Mouse (Mus musculus) embryo, embryonic 9.5 days (tissue): ENCODE results near the gene Akr1b3.
"Not testable (repeated sequence)": the region's sequence is repeated elsewhere in the genome, so short reads cannot be mapped to it uniquely, and the experiment has no call there.

ENCODE experiments used
- DNase-seq: peaks from one replicate; pipeline ENCODE4 v3.0.0-alpha.2; 2017; ENCODE audit errors: extremely low spot score

The Akr1b3 gene

DNA sequence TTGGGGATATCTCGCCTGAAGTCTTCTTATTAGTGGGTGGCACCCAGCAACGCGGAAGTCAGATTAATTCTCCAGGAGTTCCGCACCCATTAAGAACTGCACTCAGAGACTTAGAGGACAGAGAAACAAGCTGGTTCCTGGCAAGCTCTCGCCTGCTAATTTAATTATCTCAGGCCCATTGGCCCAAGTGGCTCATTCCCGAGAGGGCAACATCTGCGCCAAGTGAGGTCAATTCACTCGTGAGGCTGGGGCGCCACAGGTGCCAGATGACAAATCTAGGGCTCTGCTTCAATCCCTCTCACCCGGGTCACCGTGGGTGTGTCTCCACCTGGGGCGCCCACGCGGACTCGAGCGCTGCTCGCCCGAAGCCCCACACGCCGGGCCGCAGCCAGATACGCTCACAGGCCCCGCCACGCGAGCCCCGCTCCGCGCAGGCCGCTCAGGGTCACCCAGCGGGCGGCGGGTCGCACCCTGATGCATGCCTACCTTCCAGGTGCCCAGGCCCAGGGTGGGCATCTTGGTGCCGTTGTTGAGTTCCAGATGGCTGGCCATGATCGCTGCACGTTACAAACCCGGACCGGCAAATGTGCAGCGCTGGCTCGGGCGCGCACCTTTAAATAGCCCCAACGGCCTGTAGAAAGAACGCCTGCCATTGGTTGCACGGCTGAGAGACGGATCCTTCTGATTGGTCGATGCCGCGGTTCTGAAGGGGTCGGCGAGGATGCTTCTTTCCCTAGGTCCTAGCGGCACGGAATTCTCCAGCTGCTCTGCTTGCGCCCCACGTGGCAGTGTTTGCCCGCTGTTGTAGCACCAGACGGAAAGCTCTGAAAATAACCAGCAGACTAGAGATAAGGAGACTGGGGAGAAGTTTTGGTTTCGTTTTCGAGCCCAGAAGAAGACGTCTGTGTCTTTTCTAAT is at the start of gene Akr1b3:
Akr1b3 (minus strand) TSS at position 625 of the 918 bp plus-strand sequence.
- DNase-seq: peak; percentile 88

DNA sequence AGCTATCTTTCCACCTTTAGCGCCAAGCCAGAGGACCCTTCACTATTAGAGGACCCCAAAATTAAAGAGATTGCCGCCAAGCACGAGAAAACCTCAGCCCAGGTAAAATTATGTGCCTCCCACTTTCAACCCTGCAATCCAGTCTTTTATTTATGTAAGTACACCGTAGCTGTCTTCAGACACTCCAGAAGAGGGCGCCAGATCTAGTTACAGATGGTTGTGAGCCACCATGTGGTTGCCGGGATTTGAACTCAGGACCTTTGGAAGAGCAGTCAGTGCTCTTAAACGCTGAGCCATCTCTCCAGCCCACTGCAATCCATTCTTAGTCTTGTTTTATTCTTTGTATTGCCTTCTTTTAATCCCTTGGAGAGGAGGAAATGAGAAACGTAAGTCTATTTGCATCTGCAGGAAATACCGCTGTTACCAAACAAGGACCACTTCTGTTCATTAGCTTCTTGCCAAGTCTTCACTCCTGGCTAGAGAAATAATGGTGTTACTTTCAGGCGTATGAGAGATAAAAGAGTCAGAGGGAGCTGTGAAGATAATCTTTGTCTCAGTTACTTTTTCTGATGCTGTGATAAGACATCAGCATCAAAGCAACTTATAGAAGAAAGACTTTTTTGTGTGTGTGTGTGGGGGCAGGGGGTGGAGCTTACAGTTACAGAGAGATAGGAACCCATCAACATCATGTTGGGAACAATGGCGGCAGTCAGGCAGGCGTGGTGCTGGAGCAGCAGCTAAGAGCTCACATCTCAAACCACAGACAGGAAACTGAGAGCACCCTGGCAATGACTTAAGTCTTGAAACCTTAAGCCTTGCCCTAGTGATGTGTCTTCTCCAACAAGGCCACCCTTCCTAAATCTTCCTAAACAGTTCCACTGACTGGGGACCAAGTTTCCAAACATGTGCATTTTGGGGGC is 47.2 kb upstream of the Akr1b3 start:
- DNase-seq: no peak

DNA sequence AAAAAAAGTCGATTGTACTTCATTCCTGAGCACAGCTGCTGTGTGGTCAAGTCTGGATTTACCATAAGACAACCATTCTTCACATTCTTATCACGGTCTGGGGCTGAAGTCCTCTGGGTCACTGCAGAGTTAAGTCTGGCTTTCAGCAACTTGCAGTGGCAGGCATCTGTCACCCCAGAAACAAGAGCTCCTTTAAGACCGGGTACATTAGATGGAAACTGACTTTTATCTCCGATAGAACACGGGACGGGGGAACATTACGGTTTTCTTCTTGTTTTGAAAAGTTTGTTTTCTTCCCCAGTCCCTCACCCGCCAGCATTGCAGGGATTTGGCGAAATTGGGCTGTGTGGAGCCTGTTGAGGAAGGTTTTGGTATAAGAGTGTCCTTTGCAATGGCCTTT is 38.6 kb upstream of the Akr1b3 start:
- no peak for DNase-seq

DNA sequence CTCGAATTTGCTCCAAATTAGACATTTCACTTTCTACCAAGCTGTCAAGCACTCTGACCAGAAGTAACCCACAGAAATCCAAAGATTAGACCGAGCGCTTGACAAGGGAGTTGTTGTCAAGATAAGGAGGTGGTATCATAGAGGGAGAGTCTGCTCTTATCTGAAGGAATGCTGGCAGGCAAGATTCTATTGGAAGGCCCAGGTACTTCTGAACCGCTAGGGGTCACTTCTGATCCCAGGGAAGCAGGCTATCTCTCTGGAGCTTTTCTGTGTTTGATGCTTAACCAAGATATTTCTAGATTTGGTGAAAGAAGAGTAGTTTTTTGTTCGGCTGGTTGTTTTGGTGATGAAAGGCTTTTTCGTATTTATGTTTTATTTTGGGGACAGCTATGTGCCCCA is 38.1 kb upstream of the Akr1b3 start:
- no peak for DNase-seq

DNA sequence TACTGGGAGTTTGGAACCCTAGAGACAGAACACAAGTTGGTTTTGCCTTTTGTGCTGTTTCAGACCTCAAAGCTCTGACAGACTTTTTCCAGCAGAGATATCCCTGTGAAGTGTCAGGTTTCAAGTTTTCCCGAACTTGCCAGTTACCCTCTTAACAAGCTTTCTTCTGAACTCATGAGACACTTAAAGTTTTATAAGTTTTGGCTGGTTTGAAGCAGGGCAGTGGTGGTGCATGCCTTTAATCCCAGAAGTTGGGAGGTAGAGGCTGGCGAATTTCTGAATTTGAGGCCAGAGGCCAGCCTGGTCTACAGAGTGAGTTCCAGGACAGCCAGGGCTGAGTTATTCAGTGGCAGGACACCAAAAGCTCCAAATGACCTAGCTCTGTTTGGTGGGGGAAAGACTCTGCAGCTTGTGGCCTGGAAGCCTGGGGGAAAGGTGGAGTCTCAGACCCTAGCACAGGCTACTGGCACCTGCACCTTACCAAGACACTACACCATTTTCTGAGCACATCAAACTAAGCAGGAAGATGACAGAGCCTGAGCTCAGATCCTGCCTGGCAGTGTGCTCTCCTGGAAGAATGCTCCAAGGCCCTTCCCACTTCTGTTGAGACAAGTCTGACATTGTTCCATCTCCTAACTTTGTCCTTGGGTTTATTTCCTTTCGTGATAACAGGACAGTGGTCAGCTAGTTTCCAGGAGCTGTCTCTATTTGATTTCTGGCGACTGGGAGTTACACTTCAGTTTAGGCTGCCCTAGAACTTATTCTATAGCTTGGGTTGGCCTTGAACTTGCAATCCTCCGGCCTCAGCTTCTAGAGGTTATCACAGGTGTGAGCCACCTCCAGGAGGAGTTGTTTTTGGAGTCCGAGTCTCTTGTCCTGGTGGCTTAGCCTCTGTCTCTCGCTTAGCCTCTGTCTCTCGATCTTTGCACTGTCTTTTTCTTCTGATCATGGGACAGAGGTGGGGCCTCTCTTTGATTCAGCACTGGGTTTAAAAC is 37.4 kb upstream of the Akr1b3 start:
- DNase-seq: no peak

DNA sequence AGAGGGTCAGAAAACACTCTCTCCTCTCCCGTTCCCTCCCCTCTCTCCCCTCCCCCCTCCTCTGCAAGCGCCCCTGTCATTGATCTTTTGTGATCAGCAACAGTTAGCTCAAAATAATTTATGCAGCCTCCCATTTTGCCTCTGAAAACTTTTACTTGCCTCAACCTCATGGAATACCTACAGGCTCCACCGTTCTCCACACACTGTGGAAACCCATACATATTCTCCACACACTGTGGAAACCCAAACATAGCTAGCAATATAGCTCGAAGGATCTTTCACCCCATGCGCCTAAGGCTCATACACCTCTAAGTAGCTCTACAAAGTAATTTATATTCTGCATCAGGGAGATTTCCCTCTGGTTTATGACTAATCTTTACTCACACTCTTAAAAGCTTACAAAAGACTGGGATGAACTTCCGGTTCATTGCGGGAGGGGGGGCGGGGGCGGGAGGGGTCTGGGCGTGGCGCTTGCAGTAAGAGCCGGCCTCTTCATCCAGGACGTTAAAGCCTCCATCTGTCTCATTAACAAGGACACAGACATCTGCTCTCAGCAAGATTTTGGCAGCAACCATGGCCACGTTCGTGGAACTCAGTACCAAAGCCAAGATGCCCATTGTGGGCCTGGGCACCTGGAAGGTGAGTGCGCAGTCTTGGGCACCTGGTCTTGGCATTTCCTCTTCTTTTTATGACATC is 36.5 kb upstream of the Akr1b3 start, which contains the start of gene Akr1b8:
Akr1b8 (plus strand) TSS at position 462 of the 696 bp plus-strand sequence.
- DNase-seq: peak; percentile 50

DNA sequence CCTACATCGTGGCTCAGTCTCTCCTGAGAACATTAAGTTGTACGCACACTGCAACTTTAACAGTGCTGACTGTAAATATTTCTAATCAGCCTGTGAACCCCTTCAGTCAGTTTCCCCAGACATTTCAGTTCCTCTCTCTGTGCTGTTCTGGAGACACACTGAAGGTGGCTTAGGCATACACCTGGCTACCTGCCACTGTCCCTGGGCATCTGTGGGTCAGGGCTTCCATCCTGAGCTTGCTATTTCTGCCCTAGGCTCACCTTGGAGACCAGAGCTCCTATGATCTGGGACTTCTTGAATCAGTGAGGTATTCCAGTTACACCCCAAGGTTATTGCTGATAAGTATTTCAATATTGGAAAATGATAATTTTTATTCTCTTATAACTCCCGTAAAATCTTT is 35.1 kb upstream of the Akr1b3 start:
- no peak for DNase-seq

DNA sequence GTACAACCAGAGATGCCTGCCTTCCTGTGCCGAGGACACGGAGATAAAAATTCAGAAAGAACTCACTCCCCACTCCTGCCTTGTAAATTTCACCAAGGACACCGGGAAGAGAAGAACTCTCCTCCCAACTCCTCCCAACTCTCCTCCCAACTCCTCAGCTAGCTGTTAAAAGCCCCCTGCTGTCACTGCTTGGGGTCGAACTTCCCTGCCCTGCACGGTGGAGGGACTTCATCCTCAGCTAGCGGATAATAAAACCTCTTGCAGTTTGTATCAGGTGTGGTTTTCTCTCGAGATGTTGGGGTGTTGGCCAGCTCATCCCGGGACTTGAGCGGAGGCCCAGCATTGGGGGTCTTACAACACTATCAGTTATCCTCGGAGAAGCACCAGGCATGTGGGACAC is 34.2 kb upstream of the Akr1b3 start:
- DNase-seq: not testable (repeated sequence)

DNA sequence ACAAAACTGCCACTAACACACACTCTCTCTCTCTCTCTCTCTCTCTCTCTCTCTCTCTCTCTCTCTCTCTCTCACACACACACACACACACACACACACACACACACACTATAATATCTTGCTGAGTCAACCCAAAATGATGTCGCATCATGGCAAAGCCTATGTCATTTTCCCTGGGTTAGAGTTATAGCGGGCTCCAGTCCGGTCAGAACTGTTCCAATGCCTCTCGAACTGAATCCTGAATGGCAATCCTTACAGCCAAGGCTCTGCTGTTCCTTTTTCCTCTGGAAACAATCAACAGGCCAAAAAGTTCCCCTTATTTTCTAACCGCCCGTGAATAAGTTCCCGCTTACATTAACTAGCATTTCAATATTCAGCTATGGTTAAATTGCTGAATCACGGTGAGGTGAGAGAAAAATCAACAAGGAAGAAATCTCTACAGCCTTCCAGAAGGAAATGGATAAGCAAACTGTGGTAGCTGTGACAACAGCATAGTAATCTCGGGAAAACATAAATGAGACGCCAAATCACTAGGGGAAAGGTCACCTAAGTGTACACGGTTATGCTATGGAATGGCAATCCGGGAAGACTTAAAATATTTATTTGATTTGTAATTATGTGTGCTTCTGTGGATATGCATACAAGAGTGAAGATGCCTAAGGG is 32.9 kb upstream of the Akr1b3 start:
- DNase-seq: no peak

DNA sequence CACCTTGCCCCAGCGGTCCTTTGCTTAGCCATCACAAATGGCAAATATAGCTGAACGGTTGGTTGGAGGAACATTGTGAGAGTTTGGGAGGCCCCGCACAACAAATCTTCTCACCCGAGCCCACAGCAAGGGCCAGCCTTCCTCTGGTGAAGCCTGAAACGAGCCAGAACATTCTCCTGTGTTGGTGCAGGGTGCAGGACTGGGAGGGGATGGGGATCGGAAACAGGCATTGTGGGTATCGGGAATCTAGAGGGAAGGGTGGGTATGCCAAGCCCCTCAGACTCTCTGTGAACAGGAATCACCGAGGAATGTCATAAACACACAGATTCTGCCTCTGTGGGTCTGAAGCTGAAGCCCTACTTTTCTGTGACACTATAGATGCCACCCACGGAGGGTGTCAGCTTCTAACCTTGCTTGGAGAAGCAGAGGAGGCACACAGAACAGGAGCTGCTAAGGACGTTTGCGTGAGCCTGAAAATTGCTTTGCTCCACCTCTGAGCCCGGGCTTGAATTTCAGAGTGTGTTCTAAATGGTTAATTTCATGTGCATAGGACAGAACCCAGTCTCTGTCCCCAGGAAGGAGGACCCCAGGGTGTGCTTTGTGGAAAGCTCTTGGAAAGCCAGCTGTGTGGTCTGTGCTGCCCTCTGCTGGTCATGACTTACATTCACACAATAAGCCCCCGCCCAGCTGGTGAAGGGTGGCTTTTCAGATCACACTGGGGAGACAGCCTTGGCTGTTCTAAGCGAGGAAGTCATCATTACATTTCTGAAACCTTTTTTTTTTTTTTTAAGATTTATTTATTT is 29.0 kb upstream of the Akr1b3 start:
- peak; percentile 73 for DNase-seq

DNA sequence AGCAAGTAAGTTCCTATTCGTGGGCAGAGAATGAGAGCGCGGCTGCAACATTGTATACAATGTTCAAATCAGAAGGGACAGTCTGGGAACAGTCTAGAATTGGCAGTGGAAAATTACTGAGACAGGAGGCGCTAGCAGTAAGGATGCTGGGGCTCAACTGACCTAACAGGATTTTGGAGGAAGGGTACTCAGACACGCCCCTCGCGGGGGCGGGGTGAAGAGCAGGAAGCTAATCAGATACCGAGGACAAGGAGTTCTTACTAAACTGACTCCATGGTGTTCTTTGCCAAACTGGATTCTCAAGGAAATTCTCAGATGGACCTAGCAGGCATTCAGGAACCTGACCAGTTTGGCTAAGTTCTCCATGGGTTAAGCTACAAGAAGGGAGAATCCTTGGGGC is 27.7 kb upstream of the Akr1b3 start:
- peak; percentile 56 for DNase-seq

DNA sequence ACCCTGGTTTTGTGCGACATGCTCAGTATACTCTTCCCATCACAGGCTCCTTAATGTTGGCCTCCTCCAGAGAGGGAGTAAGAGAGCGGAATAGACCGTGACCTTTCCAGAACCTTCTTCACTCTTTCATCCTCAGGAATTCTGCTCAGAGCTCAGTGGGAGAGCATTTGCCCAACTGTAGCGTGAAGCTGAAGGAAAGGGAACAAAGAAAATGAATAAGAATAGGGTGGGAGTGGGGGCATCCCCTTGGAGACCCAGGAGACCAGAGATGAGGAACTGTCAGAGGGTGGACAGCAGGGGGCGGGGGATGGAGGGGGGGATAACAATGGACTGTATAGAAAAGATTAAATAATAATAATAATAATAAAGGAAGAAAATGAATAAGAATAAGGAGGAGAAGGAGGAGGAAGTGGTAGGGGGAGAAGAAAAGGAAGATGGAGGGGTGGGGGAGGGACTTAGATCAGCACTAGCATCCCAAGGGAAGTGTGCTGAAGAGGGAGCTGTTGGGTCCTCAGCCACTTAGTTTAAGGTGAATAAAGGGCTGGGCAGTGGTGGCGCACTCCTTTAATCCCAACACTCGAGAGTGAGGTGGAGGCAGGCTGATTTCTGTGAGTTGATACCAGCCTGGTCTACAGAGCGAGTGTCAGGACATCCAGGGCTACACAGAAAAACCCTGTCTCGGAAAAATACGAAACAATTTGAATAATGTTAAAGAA is 27.0 kb upstream of the Akr1b3 start:
- DNase-seq: no peak

DNA sequence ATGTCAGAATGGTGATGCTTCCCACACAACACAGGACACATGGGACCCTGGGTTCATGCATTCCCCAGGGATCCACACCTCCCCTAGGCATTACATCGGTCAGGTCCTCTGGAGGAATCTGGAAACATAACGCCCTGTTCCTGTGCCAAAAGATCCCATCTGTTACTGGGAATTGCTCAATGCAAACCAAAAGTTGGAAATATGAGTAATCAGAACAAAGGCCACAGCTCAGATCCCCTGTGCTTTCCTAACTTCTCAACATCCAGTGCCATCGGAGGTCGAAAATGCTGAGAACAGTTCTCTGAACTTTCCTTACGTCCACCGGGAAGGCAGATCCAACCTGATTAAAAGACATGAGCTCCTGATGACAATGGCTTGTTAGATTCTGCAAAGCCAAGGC is 26.1 kb upstream of the Akr1b3 start:
- DNase-seq: no peak

DNA sequence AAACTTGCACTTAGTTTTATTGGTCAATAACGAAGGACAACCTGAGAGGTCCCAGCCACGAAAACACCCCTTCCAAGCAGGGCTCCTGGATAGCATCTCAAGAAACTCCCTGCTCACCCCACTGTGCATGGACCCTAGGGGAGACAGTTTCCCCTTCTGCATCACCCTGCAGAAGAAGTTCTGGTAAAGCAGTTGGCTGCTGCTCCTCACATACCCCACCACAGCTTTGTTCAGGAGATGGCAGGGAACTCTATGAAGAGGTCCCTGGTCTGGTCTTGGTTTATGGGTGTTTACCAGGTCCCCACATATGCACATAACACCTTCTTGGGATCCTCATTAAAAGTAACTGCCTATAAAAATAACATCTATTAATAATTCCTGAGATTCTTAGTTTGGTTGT is 25.2 kb upstream of the Akr1b3 start:
- no peak for DNase-seq

DNA sequence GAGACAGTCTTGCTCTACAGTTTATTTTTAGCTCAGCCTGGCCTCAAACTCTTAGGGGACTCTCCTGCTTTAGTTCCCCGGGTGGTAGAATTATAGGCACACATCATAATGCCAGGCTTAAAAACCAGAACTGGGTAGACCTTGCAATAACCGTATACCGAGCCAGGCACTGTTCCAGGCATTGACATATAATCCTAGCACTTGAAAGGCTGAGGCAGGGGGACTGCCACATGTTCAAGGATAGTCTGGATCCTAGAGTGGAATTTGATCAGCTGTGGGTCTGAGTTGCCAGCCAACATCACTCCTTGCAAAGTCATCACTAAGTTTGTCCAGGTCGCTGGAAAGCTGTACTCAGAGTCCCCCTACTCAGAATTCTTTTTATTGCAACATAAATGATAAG is 24.7 kb upstream of the Akr1b3 start:
- DNase-seq: no peak

DNA sequence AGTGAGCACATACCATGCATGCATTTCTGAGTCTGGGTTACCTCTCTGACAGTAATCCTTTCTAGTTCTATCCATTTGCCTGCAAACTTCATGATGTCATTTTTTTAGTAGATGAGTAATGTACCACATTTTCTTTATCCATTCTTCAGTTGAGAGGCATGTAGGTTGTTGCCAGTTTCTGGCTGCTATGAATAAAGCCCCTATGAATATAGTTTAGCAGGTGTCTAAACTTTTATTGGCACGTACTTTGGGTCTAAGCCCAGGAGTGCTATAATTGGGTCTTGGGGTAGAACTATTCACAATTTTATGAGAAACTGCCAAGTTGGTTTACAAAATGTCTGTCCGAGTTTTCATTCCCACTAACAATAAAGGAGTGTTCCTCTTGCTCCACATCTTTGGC is 20.5 kb upstream of the Akr1b3 start:
- DNase-seq: no peak

DNA sequence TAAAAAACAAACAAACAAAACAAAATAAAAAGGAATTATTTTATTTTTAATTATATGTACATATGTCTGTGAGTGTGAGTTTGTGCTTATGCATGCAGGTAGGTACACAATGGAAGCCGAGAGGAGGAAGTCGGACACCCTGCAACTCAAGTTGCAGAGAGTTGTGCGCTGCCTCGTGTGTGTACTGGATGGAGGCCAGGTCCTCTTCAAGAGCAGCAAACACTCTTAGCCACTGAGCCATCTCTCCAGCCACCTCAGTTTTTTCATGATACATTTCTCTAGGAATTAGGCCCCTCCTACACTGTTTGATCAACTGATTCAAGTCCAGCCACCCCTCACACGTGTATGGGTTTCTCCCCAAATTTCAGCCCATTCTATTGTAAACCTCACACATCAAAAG is 17.4 kb upstream of the Akr1b3 start:
- no peak for DNase-seq

DNA sequence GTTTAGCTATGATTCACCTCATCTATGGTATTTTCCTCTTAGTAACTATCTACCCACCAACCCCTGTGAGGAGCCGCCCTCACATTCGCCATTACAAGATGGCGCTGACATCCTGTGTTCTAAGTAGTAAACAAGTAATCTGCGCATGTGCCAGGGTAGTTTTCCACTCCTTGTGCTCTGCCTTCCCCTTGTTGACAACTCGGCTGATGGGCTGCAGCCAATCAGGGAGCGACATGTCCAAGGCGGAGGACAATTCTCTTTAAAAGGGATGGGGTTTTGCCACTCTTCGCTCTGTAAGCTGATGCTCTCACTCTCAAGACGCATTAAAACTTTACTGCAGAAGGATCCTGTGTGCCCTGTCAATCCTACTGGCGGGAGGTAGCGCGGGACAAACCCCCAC is 14.5 kb upstream of the Akr1b3 start:
- not testable (repeated sequence) for DNase-seq

DNA sequence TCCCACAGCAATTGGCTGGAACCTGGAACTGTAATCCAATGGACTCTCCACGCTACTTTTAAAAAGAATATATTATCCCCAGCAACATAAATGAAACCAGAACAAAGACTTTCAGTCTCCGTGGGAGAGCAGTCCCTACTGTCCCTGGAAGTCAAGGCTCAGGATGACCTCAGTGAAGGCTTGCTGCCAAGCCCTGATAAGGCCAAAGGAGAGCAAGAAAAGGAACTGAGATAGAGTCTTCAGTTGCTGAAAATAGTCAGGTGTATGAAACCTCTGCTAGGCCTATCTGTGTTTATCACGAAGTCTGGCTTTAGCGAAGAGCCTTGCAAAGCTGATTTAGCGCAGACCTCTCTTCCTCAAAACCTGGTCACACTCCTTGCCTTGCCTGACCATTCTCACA is 14.1 kb upstream of the Akr1b3 start:
- DNase-seq: no peak
